Mouse (Mus musculus) heart, embryonic 11.5 days (tissue): ENCODE results near the gene Fat2. TPM values are rescaled to one million over a fixed set of nuclear protein-coding genes. Genes with fewer than 3 reads are reported as not detected.

Source experiments
- ATAC-seq: fragments of 200-750 bp; cut with Nextera tagmentation; replicated peaks from 2 replicates; pipeline ENCODE4 v1.8.0; 2017; ENCODE audit warnings: moderate library complexity; ENCODE audit not compliant: insufficient number of reproducible peaks, low FRiP score, low TSS enrichment
- H3K27ac ChIP-seq: fragments of 300-500 bp; sonication (generic); 2 replicates; pipeline ENCODE4 v1.5.1; 2014; ENCODE audit warnings: mild to moderate bottlenecking, low read depth, low read length
- H3K27me3 ChIP-seq: fragments of 300-500 bp; sonication (generic); 2 replicates; pipeline ENCODE4 v1.6.1; 2014; ENCODE audit warnings: mild to moderate bottlenecking, low read length, mixed read lengths; ENCODE audit not compliant: control insufficient read depth, insufficient read depth
- H3K36me3 ChIP-seq: fragments of 300-500 bp; sonication (generic); 2 replicates; pipeline ENCODE4 v1.6.1; 2014; ENCODE audit warnings: mild to moderate bottlenecking, low read length, moderate library complexity, mixed read lengths; ENCODE audit not compliant: control insufficient read depth, insufficient read depth
- H3K4me1 ChIP-seq: fragments of 300-500 bp; sonication (generic); 2 replicates; pipeline ENCODE4 v1.6.1; 2014; ENCODE audit warnings: low read length; ENCODE audit not compliant: control insufficient read depth, insufficient read depth
- H3K4me2 ChIP-seq: fragments of 300-500 bp; sonication (generic); 2 replicates; pipeline ENCODE4 v1.6.1; 2014; ENCODE audit warnings: mild to moderate bottlenecking, moderate library complexity
- H3K4me3 ChIP-seq: fragments of 300-500 bp; sonication (generic); 2 replicates; pipeline ENCODE4 v1.5.1; 2014; ENCODE audit warnings: low read depth, low read length
- H3K9ac ChIP-seq: fragments of 300-500 bp; sonication (generic); 2 replicates; pipeline ENCODE4 v1.6.1; 2014; ENCODE audit warnings: mild to moderate bottlenecking, low read depth, low read length, moderate library complexity
- H3K9me3 ChIP-seq: fragments of 300-500 bp; sonication (generic); replicated peaks from 2 replicates; pipeline ENCODE4 v1.6.1; 2016; ENCODE audit warnings: low read length; ENCODE audit not compliant: control insufficient read depth
- WGBS: fragments of 180-500 bp; shearing (Covaris S2); extraction: QIAGEN DNeasy Blood & Tissue Kit; methylation state at CpG from one replicate; pipeline ENCODE4 v1.1.7; 2014; ENCODE audit not compliant: insufficient replicate concordance; 5-methylcytosine and 5-hydroxymethylcytosine counted together
- polyA plus RNA-seq: library from polyadenylated mRNA; unstranded; fragments of >200 nt; fragmentation: Nextera tagmentation; extraction: Ambion mirVana; gene quantifications from 2 replicates; pipeline ENCODE4 v1.2.1, GENCODE M21; 2014

Gene Fat2
- polyA plus RNA-seq, 1 experiment from 2014 or later = not detected

GRCm38 (mm10) chr11:55208001-55208690, 128.2 kb downstream of the Fat2 start:
- 58% methylated on average over 6 of the region's 6 CpGs for WGBS
- no peaks in the 10 kb centered on the region for H3K36me3 ChIP-seq
- ATAC-seq = no peak
- H3K27me3 ChIP-seq = no peaks in the 10 kb centered on the region
- H3K4me1 ChIP-seq = no peaks in the 10 kb centered on the region
- no peak overlapping the region for H3K27ac ChIP-seq
- H3K4me2 ChIP-seq = no peak overlapping the region
- H3K9me3 ChIP-seq = no peaks in the 10 kb centered on the region
- no peak overlapping the region for H3K9ac ChIP-seq
- H3K4me3 ChIP-seq = no peak overlapping the region

- Histone ChIP-seq H3K4me1 (no peaks in the 10 kb centered on the region), H3K36me3 (no peaks in the 10 kb centered on the region), H3K9me3 (no peaks in the 10 kb centered on the region), H3K4me3 (peak overlapping the region; percentile 60), H3K9ac (peak overlapping the region; percentile 77), H3K4me2 (peak overlapping the region; percentile 98), H3K27me3 (no peaks in the 10 kb centered on the region), H3K27ac (no peak overlapping the region)
- ATAC-seq = no peak; the same call in 1 of the 2 replicates
- WGBS = 7% methylated on average over 17 of the region's 17 CpGs
These were observed 131.8 kb downstream of the Fat2 start for GRCm38 (mm10) chr11:55204602-55205001.

- peak within 1 kb of the TSS; percentile 98 for H3K4me2 ChIP-seq
- peak within 1 kb of the TSS; percentile 60 for H3K4me3 ChIP-seq
- H3K9me3 ChIP-seq = no peaks in the 10 kb centered on the region
- H3K4me1 ChIP-seq = no peaks in the 10 kb centered on the region
- peak; percentile 91 for ATAC-seq
- no peaks in the 10 kb centered on the region for H3K27me3 ChIP-seq
- no peak within 1 kb of the TSS for H3K27ac ChIP-seq
- peak within 1 kb of the TSS; percentile 77 for H3K9ac ChIP-seq
- WGBS = under 1% methylated on average over 31 of the region's 31 CpGs
- no peaks in the 10 kb centered on the region for H3K36me3 ChIP-seq
These were observed 132.2 kb downstream of the Fat2 start, which contains the start of gene Slc36a1 for GRCm38 (mm10) chr11:55204159-55204596. Gene Slc36a1 (plus strand): TSS chr11:55204350.

Other genes starting within 250 kb of the Fat2 start
- gene Gm2a, start 238.4 kb downstream of the Fat2 start, polyA plus RNA-seq = 50.0 and 51.9 TPM in 2 replicates
- not detected in 2 replicates for gene Slc36a3, start 184.9 kb downstream of the Fat2 start, polyA plus RNA-seq
- 3.5 TPM in 2 replicates for gene Slc36a2, start 151.5 kb downstream of the Fat2 start, polyA plus RNA-seq
- 0.59 and 2.0 TPM in 2 replicates for gene Slc36a1, start 132.2 kb downstream of the Fat2 start, polyA plus RNA-seq
- gene Sparc, start 86.6 kb upstream of the Fat2 start, polyA plus RNA-seq = 1,182 and 1,259 TPM in 2 replicates
- 273 and 292 TPM in 2 replicates for gene Atox1, start 124.7 kb upstream of the Fat2 start, polyA plus RNA-seq
- 125 and 133 TPM in 2 replicates for gene G3bp1, start 133.1 kb upstream of the Fat2 start, polyA plus RNA-seq